Mouse (Mus musculus): ENCODE data around the gene 2210408I21Rik. TPM values are rescaled to one million over a fixed set of nuclear protein-coding genes. Genes with fewer than 3 reads are reported as not detected.

2210408I21Rik gene
- total RNA-seq, 2 experiments from 2014 or later = 3.6 to 4.5 TPM

DNA sequence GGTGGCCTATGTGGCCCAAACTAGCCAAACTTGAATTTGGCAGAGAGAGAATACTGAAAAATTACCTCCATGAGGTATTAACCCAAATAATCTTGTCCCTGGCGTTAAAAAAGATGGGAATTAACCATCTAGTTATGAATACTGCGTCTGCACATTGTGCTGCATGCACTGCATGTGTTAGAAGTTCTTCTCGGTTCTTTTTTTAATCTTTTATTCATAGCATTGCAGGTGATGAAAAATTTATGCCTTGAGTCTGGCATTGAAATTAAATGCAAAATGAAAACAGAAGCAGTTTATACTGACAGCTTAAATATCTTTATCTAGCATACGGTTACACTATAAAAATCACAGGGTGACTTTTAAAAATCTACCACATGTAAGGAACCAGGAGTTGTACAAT, 341.1 kb downstream of the 2210408I21Rik start:
- no peak for DNase-seq

DNA sequence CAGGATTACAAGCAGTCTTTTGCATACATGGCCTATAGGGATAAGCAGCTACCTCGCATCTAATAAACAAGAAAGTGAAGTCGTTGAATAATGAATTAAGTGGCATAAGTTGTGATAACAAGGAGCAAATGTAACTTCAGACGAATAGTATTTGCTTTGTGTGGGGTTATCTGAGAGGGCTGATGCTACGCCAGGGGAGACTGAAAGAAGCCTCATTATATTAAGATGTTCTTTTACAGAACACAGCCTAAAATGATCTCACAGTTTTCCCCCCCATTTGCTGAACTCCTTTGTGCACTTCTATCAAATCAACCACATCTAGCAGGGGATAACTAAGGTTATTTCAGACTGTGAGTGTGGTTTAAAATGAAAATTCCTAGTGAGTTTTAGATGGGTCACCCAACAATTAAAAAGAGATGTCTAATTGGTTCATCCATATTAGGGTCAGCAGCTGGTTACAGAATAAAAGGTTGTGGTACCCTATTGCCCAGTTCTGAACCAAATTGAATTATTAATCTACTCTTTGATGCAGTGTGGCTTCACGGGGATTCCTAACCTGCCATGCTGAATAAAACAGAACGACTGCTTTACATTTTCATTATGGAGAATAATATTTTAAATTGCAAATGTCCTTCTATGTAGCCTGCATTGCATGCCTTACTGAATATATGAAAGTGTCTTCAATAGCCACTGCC, 343.2 kb downstream of the 2210408I21Rik start:
- intact Hi-C loops (cut with DNase I) = no loop called here
- no peak for DNase-seq

More for the DNA sequence above, 341.1 kb downstream of the 2210408I21Rik start:
- intact Hi-C loops (cut with DNase I) = no loop called here

DNA sequence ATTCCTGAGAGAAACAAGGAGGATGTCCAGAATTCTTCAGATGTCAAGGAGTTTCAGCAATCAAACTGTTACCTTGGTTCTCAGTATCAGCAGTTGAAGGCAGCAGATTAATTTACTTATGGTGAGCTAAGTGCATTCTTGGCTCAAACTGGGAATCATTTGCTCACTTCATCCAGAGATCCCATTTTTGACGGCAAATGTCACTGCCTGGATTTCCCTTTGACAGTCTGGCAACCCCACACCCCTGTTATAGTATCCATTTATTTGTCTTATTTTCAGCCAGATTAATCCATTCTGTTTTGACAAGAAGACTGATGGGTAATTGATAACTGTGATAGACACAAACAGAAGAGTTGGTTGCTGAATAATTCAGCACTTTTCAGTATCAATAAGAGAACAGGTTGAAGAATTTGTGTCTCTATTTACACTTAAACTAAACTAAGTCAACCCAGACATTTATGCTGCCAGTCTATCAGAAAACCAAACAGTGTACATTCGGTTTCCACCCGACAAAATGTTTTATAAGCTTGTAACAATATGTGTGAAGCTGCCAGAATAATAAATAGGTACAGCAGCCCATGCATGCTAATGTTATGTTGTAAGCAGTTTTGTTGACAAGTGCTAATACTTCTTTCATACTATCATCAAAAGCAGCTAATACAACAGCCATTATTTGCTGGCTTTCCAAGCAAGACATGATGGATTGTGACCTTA, 354.8 kb downstream of the 2210408I21Rik start:
- intact Hi-C loops (cut with DNase I) = no loop called here
- no peak for DNase-seq

DNA sequence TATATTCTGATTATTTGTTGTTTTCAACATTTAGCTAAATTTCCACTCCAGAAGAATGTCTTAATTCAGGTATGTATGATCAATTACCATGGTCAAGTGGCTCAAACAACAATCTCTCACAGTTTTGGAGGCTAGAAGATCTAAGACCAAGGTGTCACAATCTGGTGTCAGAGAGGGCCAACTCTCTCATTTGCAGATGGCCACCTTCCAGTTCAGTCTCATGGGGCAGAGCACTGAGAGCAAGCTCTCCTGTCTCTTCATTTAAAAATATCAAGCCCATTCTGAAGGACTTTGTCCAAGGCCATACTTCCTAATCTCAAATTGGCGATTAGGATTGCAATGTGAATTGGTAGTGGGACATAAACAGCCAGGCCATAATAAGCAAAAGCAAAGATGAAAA, 378.7 kb downstream of the 2210408I21Rik start:
- no peak for DNase-seq
- intact Hi-C loops (cut with DNase I) = no loop called here

DNA sequence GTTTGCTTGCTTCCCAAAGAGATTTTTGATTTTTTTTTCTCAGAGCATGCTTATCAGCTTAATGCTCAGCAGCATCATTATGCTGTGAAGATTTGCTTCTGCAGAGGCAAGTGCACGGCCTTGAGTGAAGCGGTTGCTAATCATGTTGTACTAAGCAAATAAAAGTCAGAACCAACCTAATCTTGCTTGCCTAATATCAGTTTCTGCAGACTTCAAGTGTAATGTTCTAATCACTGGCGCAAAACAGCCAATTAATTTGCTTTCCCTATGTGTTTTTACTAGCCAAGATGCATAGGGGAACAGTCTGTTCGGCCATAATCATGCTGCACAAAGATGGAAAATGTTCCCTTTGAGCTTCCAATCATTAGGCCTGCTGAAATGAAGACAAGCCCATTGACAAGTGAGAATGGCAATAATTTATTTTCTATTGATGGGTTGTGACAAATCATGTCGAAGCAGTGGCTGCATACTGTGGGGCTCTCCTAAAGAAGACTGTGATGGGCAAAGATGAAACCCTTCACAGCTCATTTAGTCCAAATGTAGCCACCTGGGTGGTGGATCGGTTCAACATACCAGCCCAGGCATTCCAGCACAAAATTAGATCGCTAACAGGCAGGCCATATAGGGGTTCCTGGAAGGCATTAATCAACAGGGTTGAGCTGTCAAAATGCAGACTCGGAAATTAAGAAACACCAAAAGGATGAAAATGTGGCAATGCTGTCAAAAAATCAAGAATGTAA, 393.8 kb downstream of the 2210408I21Rik start:
- DNase-seq = no peak
- intact Hi-C loops (cut with DNase I) = no loop called here

DNA sequence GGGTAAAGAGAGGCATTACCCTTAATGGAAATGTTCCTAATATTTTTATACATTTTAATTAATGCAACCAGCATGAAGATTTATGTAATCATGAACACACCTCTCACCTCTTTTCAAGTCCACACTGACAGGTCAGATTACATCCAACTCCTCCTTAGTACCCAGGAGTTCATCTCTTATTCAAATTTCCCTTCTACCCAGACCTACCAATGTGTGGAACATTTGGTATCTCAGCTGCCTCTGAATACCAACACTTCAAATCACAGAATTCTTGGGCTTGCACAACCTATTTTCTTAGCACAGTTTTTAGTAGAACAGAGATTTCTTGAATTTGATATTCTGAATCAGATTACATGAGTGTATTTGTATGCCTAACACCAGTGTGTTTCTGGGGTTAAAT, 394.4 kb downstream of the 2210408I21Rik start:
- intact Hi-C loops (cut with DNase I) = no loop called here
- DNase-seq = no peak

DNA sequence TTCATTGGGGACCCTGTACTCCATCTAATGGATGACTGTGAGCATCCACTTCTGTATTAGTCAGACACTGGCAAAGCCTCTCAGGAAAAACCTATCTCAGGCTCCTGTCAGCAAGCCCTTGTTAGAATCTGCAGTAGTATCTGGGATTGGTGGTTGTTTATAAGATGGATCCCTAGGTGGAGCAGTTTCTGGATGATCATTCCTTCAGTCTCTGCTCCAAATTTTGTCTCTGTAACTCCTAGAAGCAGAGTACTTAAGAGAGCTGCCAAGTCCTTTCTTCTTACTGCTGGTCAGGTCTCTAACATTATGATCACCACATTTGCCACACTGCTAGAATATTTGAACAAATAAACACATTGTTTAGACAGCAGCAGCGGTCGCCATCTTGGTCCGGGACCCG, 402.1 kb downstream of the 2210408I21Rik start:
- intact Hi-C loops (cut with DNase I) = no loop called here
- DNase-seq = no peak

DNA sequence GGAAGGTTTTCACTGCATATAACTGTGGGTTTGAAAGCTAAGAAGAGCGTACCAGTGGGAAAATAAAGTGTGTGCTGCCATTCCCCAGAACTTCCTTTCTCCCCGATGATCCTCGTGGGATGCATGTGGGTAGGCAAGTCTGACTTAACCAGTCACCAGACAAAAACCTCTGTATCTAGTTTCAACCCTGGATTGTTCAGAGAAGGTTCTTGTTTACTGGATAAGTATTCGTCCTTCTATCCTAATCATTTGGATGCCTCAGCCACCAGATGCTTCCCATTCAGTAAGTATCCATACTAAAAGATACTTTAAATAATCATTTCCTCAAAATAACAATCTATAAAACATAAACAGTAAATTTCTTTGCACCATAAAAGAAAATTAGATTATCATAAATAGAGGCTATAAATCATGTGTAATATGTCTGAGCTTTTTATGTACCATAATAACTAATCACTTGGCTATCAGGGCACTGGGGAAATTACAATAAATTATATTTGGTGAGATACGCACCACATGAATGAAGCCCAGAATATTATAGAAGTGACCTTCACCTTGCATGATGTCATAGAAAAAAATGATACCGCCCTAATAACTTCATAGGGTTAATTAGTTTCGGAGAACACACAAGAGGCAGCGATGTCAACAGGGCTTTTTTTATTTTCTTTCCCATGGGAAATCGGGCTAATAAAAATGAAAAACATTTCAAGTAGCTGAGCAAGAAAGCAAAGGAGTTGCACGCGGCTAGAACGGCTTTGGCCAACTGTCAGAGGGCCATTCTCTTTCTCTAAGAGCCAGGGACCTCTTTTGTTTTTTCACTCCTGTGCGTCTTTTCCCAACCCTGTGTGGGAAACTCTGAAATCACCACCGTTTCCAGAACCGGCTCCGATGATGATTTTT, 412.4 kb downstream of the 2210408I21Rik start:
- DNase-seq = no peak
- intact Hi-C loops (cut with DNase I) = no loop called here

DNA sequence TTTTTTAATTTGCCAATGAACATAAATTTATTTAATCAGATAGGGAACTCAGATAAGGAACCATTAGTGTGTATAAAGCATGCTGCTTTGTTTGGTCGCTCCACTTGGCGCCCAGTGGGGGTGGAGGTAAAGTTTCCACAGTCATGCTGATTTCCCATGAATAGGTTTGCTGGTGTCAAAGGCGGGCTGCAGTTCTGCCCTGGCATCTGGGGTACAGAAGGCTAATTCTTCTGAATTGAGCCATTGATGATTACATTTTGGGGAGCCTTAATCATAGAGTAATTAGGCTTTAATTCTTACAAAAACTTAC, 413.0 kb downstream of the 2210408I21Rik start:
- DNase-seq = no peak
- intact Hi-C loops (cut with DNase I) = no loop called here

DNA sequence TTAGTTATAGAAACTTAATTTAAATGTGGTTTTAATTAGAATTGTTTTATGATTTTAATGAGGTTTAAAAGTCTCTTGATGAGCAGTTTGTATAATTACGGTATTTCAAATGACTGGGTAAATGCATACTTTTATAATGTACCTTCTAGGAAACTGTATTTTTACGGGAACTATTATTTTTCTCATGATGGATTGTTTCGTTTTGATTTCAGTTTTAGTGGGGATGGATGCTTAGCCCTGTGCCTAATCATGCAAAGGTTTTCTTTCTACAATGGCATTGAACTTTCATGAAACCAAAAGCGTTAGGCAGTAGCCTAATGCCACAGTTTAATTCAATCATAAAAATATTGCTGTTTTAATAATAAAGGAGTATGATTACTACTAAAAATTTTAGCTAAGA, 413.4 kb downstream of the 2210408I21Rik start:
- DNase-seq = no peak

DNA sequence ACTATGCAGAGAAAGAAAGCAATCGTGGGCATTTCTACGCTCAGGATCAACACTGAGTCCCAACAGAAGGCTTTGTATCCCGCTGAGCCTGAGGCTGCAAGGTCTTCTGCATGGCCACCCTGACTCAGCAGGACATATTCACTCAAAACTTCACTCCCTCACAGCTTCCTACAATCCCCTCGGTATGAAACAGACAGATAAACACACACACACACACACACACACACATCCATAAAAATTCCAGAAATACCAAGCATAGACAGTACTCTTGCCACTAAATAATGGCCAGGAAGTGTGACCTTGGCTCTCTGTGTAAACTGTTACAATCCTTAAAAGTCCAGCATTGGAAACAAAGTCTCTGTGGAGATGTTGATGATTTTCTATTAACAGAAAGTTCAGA, 458.7 kb downstream of the 2210408I21Rik start:
- no peak for DNase-seq
- intact Hi-C loops (cut with DNase I) = no loop called here

More for the DNA sequence above, 413.4 kb downstream of the 2210408I21Rik start:
- intact Hi-C loops (cut with DNase I) = no loop called here

DNA sequence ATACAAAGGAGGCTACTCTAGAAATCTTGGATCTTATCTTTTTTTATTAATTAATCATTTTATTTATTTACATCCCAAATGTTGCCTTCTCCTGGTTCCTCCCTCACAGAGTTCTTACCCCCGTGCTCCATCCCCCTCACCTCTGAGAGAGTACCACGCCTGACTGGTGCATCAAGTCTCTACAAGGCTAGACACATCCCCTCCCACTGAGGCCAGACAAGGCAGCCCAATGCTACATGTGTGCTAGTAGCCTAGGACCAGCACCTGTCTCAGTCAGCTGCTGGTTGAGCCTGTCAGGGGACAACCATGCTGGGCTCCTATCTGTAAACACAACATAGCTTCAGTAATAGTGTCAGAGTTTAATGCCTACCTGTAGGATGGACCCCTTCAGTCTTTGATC, 480.0 kb downstream of the 2210408I21Rik start:
- intact Hi-C loops (cut with DNase I) = no loop called here

More for the DNA sequence above, 480.0 kb downstream of the 2210408I21Rik start:
- DNase-seq = no peak

Other genes with a start within 250 kb of the 2210408I21Rik start
- 1 to 10 TPM; 4.0 to 6.6 TPM for gene Slf1, start 67 bp upstream of the 2210408I21Rik start, total RNA-seq (2021)

Measured in gastrocnemius, postnatal 36 days (tissue).